In the genomic region with DNA sequence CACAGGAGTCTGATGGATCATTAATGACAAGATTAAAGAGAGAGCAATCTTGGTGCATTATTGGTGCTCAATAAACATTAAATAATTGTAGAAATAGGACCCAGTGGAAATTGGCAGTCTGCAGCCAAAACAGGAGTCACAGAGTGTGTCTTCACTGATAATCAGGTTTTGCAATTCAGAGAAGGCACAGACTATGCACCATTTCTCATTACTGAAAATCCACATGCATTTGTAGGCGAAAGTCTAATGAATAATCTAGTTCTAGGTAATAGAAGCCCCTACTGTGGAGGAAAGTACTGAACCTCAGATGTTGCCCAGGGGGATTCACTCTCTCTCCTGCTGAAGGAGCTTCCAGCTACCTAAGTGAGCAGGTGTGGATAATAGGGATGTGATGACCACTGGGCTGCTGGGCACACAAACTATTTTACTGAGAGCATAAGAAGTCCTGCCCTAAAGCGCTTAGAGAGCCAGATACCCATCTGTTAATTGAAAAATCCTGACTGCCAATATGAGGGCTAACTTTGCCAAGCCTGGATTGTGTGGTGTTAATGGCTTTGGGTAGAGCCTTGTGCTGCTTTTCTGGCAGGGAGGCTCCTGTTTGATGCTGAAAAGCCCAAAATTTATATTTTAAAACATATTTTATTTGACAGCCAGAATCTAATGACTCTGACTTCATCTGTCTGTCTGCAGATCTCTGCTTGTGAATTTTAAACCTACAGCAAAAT, we compare ENCODE assay signal across 19 mouse cellular contexts.
DNase-seq lines count a peak whose midpoint lies in the region; ATAC-seq lines count a peak whose summit lies in the region.
"Had no signal": no experiment of that assay in that cellular context is flagged by ENCODE, and none has a peak within 500 bp of the region (broad histone marks: within the 10 kb centered on the region; RNA-seq: fewer than 3 reads in every experiment).

No protein-coding gene starts in this region.

- H3K27me3 ChIP-seq in neural tube, embryonic 13.5 days = no peaks in the 10 kb centered on the region
- H3K27me3 ChIP-seq: CH12.LX; limb, embryonic 12.5 days; liver, embryonic 13.5 days had no signal

- H3K9me3 ChIP-seq in neural tube, embryonic 13.5 days = no peaks in the 10 kb centered on the region
- H3K9me3 ChIP-seq: embryonic facial prominence, embryonic 10.5 days; limb, embryonic 12.5 days had no signal

- no peak overlapping the region for H3K4me2 ChIP-seq in neural tube, embryonic 13.5 days
- H3K4me2 ChIP-seq: limb, embryonic 12.5 days; liver, embryonic 13.5 days had no signal

- H3K4me3 ChIP-seq in neural tube, embryonic 13.5 days = no peak overlapping the region
- H3K4me3 ChIP-seq: embryonic facial prominence, embryonic 10.5 days; left cerebral cortex, adult 2 months; limb, embryonic 12.5 days; liver, embryonic 13.5 days had no signal

- peak; percentile 66 for DNase-seq in cerebellum, postnatal 10 days
- DNase-seq in cerebellum, postnatal 25 days = no peak
- DNase-seq in layer of hippocampus, adult 18-20 months (ENCODE audit: low spot score in 2 of 2) = peak; percentile 11 to 20
- DNase-seq in layer of hippocampus, adult 9-11 months = no peak
- DNase-seq in neural tube, embryonic 10.5 days (ENCODE audit: extremely low spot score, low spot score) = no peak
- DNase-seq in lung, postnatal 14 days = no peak
- DNase-seq: adrenal gland, adult 8-10 months; gastrocnemius, postnatal 14 days; kidney, adult 2 months; kidney, postnatal 25 days; liver, embryonic 13.5 days; retina, postnatal 1 day; right cerebral cortex, postnatal 4 days; thymus, postnatal 14 days had no signal

- no peaks in the 10 kb centered on the region for H3K4me1 ChIP-seq in neural tube, embryonic 13.5 days (replicated peaks)
- H3K4me1 ChIP-seq: embryonic facial prominence, embryonic 10.5 days; limb, embryonic 12.5 days; liver, embryonic 13.5 days had no signal

- no peaks in the 10 kb centered on the region for H3K36me3 ChIP-seq in neural tube, embryonic 13.5 days
- H3K36me3 ChIP-seq: embryonic facial prominence, embryonic 10.5 days; limb, embryonic 12.5 days; liver, embryonic 13.5 days had no signal

- WGBS in neural tube, embryonic 13.5 days = 66% methylated on average over 2 of the region's 2 CpGs

- H3K9ac ChIP-seq in neural tube, embryonic 13.5 days = no peak overlapping the region
- H3K9ac ChIP-seq: limb, embryonic 12.5 days; liver, embryonic 13.5 days had no signal

- no peak overlapping the region for H3K27ac ChIP-seq in neural tube, embryonic 13.5 days (replicated peaks)
- H3K27ac ChIP-seq: embryonic facial prominence, embryonic 10.5 days; left cerebral cortex, adult 2 months; limb, embryonic 12.5 days; liver, embryonic 13.5 days had no signal

- 0 out of 2 replicates have a peak, but pooled peaks have one; percentile 40 for ATAC-seq in neural tube, embryonic 13.5 days (ENCODE audit: low read depth)

Comparison
In these comparisons a context has a peak if more than half of its experiments do, and no peak if none do; other contexts are left out.
1. DNase-seq: peak in cerebellum, postnatal 10 days (2 of 2) and layer of hippocampus, adult 18-20 months (2 of 2); none in cerebellum, postnatal 25 days (0 of 2), layer of hippocampus, adult 9-11 months (single experiment), neural tube, embryonic 10.5 days (single experiment) and lung, postnatal 14 days (single experiment).